Mouse (Mus musculus) embryo, embryonic 9.5 days (tissue): ENCODE results near the gene Rtl5.

Experiments
- DNase-seq: peaks from one replicate; pipeline ENCODE4 v3.0.0-alpha.2; 2017; ENCODE audit errors: extremely low spot score

Gene Rtl5

DNA sequence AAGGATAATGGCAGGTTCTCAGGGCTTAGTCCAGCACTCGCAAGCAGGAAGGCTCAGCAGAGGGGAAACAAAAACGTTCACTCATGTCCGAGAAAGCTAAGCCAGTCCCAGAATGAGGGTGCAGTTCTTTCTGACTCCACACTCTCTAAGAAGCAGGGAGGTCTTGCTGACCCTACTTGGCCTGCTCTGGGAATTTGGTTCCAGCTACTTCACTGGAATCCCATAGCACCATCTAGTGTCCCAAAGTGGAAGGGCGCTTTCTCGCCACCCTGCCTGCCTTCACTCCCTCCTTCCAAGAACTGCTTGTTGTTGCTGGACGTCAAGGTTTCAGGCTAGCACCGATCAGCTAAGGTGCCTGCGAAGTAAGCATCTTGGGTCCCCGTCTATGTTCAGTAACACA lies 5.0 kb downstream of the Rtl5 start:
- DNase-seq, result peak; percentile 73

DNA sequence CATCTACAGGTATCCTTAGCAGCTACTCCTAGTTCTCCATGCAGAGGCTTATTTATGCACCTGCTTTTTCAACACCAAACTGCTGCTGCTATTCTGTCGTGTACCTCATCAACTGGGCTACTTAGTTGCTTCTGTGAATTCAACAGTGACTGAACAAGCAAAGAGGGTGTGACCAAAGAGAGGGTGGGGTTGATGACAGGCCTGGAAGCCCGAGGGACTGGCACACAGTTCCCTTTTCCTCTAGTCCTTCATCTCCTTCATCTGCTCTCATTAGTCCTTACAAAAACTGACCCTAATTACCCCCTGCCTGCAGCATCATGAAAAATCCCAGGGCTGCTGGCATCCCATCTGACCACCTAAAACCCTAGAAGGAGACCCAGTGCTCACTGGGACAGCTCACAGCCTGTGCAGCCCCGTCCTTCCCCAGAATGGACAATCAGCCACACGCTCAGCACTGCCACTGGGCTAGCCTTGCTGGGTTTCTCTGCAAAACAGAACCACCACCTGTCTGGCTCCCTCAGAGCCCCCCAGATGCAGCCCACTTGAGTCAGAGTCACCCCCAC lies 5.8 kb downstream of the Rtl5 start:
- no peak for DNase-seq

DNA sequence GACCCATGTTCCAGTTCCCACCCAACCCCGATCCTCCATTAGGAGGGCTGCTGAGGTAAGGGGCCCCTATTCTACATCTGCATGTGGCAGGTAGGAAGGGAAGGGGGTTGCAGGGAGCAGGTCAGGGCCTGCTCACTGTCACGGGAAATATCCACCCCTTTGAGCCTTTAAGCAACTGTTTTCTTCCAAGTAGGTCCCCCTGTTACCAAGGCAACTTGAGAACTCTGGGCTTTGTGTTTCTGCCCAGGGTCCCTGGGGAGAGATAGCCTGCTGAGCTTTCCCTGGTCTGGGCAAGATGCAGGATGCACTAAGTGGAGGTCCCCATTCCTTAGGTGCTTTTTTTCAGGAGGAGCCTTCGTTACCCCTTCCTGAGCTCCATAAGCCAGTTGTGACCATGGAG lies 7.0 kb downstream of the Rtl5 start:
- DNase-seq, result no peak

DNA sequence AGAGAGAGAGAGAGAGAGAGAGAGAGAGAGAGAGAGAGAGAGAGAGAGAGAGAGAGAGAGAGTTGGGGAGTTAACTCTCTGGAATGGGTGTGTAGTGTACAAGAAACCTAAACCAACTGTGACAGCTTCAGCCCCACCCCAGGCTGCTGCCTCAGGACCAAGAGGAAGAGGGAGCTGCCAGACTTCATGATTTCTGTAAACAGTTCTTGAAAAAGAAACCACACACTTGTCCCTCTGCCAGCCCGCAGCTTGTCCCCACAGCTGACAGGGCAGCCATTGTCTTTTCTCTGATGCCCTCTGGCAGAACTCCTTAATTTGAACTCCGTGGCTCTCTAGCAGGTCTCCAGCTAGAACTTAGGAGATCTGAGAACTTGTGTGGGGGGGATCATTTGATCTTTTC lies 10.2 kb downstream of the Rtl5 start:
- no peak for DNase-seq

DNA sequence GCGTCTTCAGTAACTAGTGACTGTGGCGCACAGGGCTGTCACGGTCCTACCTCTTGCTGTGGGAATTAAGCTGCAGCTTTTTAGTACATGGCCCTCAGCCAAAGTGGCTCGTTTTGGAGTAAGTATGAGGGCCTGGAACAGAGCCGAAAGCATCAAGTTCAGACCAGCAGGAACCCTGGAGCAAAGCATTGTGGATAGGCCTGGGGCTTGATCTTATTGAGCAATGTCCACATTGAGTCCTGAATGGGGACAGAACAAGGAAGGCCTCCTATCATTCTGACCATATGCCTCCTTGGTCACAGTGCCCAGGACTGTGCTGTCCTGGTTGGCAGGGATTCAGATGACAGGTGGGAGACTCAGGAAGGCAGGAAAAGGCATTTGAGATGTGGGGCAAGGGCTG lies 10.9 kb downstream of the Rtl5 start:
- DNase-seq, result no peak

DNA sequence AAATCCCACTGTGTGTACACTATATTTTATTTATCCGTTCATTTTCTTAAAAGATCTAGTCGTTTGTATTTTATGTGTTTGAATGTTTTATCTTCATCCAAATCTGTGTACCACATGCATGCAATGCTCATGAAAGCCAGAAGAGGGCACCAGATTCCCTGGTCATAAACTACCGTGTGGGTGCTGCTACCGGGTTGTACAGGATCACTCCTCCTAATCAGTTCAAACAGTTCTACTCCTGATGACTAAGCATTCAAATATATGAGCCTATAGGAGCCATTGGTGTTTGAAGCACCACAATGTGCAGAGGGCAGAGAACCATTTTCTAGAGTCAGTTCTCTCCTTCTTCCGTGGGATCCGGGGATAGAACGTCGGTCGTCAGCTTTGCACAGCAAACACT lies 11.7 kb downstream of the Rtl5 start:
- DNase-seq, result no peak

DNA sequence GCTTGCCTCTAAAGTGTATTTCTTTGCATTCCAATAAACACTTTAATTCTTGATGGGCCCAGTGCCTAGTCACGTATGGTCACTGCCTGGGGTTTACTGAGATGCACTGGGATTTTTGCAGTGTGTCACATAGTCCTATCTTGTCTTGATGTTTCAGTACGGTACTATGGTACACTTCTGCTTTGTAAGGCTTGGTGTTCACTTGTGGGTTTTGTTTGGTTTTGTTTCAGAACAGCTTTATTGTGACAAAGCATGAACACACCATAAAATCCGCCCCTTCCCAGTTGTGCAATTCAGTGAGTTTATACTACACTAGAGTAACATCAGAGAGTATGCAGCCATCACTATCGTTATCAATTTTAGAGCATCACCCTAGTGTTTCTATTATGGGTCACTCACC lies 17.1 kb downstream of the Rtl5 start:
- DNase-seq, result no peak

DNA sequence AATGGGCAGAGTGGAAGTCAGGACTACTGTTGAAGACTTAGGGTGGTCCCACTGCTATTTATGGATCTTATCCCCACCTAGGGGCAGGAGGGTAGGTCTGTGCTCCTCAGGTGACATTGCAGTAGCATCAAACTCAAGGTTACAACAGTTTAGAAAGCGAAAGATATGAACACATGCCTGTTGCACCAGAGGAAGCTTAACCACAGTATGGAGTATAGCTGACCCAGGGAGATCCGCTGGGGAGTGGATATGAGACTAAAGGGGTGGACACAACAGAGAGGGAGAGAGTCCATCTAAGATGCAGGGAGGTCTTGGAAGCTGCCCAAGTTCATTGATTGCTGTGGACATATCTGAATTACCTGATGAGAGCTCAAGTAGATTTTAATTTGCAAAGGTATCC lies 17.7 kb downstream of the Rtl5 start:
- no peak for DNase-seq

DNA sequence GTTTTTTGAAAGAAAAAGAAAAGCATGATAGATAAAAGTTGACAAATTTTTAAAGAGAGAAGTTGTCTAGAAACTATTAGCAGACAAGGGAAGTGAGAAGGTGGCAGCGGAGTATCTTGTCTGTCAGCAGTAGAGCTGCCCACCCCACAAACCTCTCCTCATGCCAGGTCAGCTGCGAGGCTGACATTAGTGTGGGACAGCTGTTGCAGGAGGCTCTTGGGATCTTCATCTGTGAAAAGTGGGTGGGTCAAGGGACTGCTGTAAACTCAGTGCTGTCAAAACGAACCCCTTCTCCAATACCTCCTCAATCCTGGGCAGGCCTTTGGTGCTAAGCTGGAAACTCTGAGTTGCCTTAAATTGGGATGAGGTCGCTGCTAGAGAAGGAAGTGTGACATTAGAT lies 19.9 kb downstream of the Rtl5 start:
- DNase-seq, result no peak

DNA sequence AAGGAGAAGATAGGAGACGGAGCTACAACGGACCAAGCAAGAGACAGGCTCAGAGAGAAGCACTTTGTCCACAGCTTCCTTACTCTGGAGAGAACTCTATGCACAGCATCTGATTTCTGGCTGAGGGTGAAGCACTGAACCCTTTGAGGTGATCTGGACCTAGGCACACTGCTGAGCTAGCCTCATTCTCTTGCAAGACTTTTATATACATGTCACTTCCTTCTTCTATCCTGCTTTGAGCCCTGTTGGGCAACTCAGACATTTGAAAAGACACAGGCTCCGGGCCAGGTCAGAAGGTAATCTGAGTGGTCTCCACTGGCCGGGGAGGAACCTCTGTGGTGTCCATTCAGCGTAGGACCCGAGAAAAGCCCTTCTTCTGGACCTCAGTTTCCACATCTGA lies 20.6 kb downstream of the Rtl5 start:
- DNase-seq, result no peak

DNA sequence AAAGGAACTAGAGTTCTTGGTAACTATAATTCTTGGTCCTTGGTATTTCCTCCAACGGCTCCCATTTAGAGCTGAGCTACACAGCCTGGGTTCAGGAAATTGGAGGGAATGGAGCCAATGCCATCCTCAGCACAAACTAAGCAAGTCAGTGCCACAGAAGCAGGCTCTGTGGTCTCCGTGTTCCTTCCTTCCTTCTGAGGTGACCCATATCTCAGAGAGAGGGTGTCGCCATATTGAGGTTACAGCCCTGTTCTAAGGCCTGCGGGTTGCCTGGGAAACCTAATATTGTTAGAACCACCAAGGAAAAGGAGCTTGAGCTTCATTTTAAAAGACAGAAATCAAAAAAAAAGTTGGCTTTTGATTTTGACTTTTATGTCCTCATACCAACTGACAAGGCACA lies 28.7 kb downstream of the Rtl5 start:
- no peak for DNase-seq

DNA sequence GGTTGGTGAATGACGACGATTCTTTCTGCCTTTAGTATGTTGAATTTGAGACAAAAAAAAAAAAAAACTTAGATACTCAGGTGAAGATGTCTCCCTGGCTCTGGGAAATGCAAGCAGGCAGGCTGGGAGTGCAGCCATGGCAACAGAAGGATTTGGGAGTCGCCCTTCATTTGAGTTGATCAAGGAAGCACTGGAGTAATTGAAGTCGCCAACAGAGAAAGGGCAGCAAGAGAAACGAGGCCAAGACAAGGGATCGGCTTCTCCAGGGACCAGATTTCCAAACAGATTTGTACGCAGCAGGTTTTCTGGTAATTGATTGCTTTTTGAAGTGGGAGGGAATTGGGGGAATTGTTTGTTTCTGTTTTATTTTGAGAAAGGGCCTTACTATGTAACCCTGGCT lies 29.5 kb downstream of the Rtl5 start:
- no peak for DNase-seq

DNA sequence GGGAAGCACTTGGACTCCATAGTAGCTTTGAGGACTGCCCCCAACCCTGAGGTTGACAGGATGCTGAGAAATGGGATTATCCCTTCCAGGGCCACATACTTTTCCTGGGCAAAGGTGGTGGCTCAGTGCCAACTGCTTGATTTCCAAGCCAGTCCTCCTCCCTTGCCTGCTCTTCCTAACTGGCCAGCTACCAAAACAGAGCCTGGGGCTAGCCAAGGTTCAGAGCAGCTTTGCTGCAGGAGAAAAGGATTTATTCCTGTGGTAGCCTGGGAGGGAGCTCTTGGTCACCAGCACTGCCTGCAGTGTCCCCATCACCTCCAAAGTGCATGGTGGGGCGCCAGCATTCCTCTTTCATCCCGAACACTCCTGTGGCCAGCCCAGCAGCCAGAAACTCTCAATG lies 33.6 kb downstream of the Rtl5 start:
- DNase-seq, result no peak

DNA sequence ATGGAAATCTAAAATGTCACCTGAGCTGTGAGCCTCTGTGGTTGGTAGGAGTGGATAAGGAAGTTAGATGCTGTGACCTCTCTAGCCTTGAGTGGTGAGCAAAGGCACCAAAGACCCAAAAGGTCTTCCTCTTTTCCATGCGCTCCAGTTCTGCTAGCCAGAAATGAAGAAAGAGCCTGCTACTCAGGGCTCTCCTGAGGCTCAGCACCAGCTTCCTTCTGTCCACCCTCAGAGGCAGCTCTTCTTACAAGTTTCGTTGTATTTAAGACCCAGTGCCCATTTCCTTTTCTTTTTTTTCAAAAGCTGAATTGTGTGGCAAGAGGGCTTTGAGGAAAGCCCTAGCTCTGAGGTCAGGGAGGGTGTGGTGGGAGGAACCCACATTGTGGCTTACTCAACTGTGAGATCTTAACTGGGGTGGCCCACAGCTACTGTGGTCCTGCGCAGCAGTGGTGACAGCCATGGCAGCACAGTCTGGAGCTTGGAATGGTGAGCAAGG lies 34.2 kb downstream of the Rtl5 start:
- no peak for DNase-seq

DNA sequence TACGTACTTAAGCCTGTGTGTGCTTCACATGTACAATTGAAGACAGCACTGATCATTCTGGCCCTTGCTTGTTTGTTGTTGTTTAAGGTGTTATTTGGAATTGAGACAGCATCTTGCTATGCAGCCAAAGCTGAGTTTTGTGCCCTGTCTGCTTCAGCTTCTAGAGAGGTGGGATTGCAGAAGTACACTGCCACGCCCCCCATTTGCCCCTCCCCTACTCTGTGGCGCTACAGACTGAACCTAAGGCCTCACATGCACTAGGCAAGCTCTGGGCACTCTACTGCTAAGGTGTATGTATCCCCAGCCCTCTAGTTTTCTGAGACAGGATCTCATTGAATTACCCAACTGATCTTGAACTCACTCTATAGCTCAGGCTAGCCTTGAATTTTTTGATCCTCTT lies 35.4 kb downstream of the Rtl5 start:
- DNase-seq, result no peak

DNA sequence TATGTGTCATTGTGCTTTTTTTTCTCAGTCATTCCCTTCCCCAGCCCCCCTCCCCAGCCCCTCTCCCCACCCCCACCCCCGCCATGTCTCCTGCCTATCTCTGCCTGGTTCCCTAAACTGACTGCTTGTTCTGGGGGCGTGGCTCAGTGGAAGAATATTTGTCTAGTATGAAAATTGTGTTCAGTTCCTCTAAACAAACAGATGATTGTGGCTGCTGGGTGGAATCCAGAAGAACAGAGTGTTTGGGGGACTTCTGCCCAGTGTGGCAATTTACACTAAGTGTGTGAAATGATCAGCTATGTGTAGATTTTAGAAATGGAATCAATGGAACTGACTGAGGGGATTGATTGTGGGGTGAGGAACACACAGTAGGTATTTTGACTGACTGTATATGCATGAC lies 37.5 kb downstream of the Rtl5 start:
- DNase-seq, result no peak

DNA sequence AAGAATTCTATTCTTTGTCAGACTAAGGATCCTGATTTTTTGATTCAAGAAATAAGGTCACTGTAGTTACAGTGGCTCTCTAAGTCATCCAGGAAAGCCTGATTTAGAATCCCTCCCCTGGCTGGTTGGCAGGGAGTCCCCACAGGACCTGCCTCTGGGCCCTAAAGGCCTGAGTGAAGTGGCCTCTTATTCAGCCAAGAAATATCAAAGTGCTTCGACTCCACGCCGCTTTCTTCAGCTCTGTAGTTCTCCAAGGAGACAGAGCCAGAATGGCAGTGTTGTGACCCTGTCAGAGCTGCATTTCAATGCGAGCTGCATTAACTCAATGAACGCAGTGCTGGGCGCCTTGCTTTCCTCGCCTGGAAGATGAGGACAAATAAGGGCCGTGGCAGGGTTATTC lies 38.7 kb downstream of the Rtl5 start:
- no peak for DNase-seq

DNA sequence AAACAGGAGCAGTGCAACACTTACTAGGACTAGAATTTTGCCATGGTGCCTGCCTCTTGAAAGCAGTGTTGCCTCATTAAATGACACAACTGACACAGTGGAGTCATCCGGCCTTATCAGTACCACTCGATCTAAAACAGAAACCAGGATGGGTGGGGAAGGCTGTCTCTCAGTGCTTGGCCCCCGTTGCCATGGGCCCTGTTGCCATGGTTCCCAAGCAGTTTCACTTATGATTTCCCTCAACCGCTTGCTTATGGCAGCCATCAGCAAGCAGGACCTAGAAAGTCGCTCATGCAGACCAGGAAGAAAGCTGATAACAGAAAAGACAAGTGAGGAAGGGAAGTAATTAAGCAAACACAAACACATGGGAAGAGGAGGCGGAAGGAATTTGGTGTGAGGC lies 39.3 kb downstream of the Rtl5 start:
- DNase-seq, result no peak

DNA sequence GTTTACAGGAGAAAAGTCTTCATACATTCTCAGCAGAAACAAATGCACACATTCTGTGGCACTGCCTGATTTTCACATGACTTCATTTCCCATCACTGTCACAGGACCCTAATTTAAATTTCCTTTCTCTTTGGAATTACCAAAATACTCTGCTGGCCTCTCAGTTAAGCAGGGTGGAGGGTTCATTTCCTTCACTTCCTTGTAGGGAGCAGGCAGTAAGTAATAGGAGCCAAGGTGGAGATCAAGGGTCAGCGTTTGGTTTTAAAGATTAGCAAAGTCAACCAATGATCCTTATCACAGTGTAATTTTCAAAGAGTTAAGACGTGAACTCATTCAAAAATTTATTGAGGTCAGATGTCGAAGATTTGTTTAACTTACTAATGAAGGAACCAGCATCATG lies 46.1 kb downstream of the Rtl5 start:
- DNase-seq, result no peak

DNA sequence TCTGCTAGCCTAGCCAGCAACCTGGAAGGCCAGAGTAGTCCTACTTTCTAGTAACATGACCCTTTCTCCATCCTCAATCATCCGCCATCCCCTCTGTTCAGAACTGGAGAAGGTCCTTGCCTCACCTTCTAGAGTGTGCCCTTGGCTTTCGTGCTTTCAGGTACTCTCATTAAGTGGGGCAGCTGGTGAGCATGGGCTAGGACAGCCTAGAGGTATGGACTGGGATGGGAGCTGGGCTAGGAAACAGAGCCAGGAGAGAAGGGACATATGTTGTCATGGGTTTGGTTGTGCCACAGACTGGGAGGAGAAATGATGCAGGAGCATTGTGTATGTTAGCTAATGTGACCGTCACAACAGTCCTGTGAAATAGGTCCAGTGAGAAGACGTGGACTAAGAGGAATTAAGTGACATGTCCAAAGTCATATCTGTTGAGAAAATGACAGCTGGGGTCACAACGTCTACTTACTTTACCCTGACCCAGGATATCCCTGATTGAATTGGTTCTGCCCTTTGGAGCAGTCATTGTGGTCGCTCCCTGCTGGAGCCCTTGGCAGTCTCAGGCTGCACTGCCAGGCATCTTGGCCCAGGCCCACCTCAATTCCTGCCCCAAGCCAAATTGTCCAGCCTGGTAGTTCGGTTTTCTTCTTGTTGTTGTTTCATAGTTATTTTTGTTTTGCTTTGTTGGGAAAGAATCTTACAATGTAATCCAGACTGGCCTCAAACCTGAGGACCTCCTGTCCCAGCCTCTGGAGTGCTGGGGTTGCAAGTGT lies 51.4 kb downstream of the Rtl5 start:
- no peak for DNase-seq

DNA sequence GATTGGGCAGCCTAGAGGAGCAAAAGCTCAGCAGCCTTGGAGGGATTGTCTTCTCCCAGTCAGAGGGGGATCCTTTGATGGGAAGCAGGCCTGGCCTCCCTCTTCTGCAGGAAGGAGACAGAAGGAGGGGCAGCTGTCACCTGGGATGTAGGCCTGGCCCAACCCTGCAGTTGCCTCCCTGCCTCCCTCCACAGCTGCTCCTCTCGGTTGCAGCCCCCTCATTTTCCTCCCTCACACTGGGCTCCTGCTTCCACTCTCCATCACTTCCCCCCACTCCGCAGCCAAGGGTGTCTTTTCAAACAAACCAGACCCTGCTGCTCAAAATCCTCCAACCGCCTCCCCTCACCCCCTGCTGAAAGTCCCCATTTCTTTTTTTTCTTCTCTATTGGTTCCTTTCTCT lies 52.2 kb downstream of the Rtl5 start:
- no peak for DNase-seq

DNA sequence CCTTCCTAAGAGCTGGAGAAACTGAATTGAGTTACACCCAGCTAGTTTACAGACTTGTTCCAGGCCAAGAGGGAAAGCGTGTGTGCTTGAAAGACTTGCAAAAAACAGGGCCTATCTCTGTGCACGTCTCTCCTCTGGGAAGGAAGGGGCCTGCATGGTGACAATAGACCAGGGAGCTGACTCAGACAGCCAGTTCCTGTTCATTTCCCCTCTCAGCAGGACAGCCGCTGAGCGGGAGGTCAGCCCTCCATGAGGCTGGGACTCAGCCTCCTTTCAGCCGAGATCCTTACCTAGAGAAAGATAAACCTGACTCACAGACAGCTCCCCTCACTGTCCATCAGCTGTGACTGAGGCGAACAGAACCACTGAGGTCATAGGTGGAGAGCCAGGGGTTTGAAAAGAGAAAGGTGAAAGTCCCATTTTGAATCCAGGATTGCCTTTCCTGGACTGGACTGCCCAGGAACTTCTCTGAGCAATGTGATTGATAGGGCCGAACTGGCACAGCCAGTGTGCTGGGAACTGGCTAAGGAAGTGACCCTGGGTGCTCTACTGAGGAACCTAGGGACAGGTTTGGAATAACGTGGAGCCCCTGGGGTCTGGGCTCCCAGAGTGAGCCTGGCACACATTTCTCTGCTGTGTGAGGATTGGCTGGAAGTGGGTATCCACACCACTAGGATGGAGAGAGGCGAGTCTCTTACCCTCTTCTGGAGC lies 53.7 kb downstream of the Rtl5 start:
- no peak for DNase-seq
